Mouse (Mus musculus) forebrain, embryonic 15.5 days (tissue): Measurements from ENCODE around the gene Ctsc. TPM values are rescaled to one million over a fixed set of nuclear protein-coding genes. Genes with fewer than 3 reads are reported as not detected.

ENCODE experiments used
- ATAC-seq: fragments of 200-750 bp; cut with Nextera tagmentation; replicated peaks from 2 replicates; pipeline ENCODE4 v1.8.0; 2017; ENCODE audit warnings: mild to moderate bottlenecking, moderate TSS enrichment, moderate library complexity
- H3K27ac ChIP-seq: fragments of 300-500 bp; sonication (generic); replicated peaks from 2 replicates; pipeline ENCODE4 v1.5.1; 2015; ENCODE audit warnings: mild to moderate bottlenecking, inconsistent platforms
- H3K27me3 ChIP-seq: fragments of 300-500 bp; sonication (generic); 2 replicates; pipeline ENCODE4 v1.6.1; 2015; ENCODE audit warnings: inconsistent platforms
- H3K36me3 ChIP-seq: fragments of 300-500 bp; sonication (generic); 2 replicates; pipeline ENCODE4 v1.6.1; 2015; ENCODE audit warnings: mild to moderate bottlenecking, inconsistent platforms
- H3K4me1 ChIP-seq: fragments of 300-500 bp; sonication (generic); 2 replicates; pipeline ENCODE4 v1.6.1; 2015; ENCODE audit warnings: inconsistent platforms
- H3K4me2 ChIP-seq: fragments of 300-500 bp; sonication (generic); replicated peaks from 2 replicates; pipeline ENCODE4 v1.6.1; 2015; ENCODE audit warnings: mild to moderate bottlenecking, inconsistent platforms
- H3K4me3 ChIP-seq: fragments of 300-500 bp; sonication (generic); 2 replicates; pipeline ENCODE4 v1.5.1; 2015; ENCODE audit warnings: mild to moderate bottlenecking, inconsistent platforms
- H3K9ac ChIP-seq: fragments of 300-500 bp; sonication (generic); replicated peaks from 2 replicates; pipeline ENCODE4 v1.6.1; 2015; ENCODE audit warnings: mild to moderate bottlenecking, inconsistent platforms
- H3K9me3 ChIP-seq: fragments of 300-500 bp; sonication (generic); 2 replicates; pipeline ENCODE4 v1.6.1; 2016; ENCODE audit warnings: inconsistent platforms
- WGBS: fragments of 180-500 bp; shearing (Covaris S2); methylation state at CpG from one replicate; pipeline ENCODE4 v1.1.7; 2015; ENCODE audit warnings: mixed read lengths; 5-methylcytosine and 5-hydroxymethylcytosine counted together
- polyA plus RNA-seq: library from polyadenylated mRNA; unstranded; fragments of >200 nt; fragmentation: Nextera tagmentation; extraction: Ambion mirVana; gene quantifications from 2 replicates; pipeline ENCODE4 v1.2.1, GENCODE M21; 2015

The Ctsc gene
- polyA plus RNA-seq, 1 experiment from 2014 or later = 10.7 TPM

DNA sequence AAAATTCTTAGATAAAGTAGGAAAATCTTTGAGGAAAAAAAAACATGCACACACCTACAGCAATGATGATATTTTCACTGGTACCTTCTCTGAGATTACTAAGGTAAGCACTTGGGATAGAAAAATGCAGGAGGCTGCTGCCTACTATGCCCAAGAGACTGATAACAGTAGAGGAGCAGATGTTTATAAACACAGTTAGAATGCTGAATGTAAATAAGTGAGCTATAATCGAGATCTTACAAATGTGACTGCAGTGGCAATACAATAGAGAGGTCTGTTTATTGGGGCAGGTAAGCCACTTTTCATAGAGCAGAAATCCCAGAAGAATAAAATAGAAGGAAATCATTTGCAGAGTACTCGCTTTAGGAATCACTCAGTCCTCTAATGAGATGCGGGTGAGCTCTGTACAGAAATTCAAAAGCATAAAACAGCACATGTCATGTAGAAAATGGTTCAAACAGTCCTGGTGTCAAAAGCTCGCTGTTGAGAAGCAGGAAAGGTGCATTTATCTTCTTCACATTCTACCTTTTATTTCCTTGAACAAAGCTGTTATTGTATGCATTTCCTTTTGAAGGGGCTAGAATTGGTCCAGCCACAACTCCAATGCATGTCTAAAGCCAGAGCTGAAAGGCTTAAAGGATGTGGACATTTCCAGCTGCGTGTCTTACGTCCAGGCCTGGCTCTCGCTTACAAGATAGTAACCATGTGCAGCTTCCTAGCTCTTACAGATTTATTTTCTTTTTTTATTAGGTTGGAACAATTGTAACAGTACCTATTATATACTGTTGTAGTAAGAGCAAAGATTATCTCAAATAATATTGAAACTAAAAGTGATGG lies 80.4 kb downstream of the Ctsc start:
- 37% methylated on average over 7 of the region's 7 CpGs for WGBS
- no peak; the same call in 1 of the 2 replicates for ATAC-seq

More for the DNA sequence above, 80.4 kb downstream of the Ctsc start:
- H3K9me3 ChIP-seq = no peaks in the 10 kb centered on the region
- no peaks in the 10 kb centered on the region for H3K27me3 ChIP-seq
- no peaks in the 10 kb centered on the region for H3K4me1 ChIP-seq
- H3K4me2 ChIP-seq = no peak overlapping the region
- no peaks in the 10 kb centered on the region for H3K36me3 ChIP-seq
- H3K4me3 ChIP-seq = no peak overlapping the region
- no peak overlapping the region for H3K27ac ChIP-seq
- no peak overlapping the region for H3K9ac ChIP-seq

Other genes starting within 250 kb of the Ctsc start
- gene Rab38, start 152.2 kb downstream of the Ctsc start, polyA plus RNA-seq = 0.34 and 0.98 TPM in 2 replicates